Mouse (Mus musculus) erythroblast, embryonic 14.5 days (primary cell): ENCODE results near the gene Ovol2.

Experiments used
- GATA1 ChIP-seq: IDR thresholded peaks from 2 replicates; pipeline ENCODE4 v1.6.1; 2012; ENCODE audit warnings: low read length, inconsistent platforms, mixed read lengths
- TAL1 ChIP-seq: IDR thresholded peaks from 3 replicates; pipeline ENCODE4 v1.6.1; 2012; ENCODE audit warnings: low read length, inconsistent platforms, mixed read lengths

DNA sequence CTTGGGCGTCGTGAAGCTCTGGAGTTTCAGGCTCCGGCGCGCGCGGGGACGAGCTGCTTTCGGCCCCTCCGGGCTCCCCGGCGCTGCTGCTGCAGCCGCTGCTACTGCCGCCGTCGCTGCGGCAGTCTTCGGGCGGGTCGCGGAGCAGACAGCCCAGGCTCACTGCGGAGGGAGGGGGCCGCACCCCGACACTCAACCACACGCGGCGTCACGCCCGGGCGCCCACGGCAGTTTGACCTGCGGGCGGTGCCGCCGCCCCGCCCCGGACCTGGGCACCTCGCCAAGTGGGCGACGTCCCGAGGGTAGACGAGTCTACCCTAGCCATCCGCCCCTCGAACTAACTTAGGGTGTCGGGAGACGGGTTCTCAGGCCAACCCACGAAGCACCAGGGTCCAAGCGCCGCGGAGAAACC lies 980 bp downstream of the Ovol2 start:
- TF ChIP-seq GATA1 (no peak), TAL1 (no peak)
